ENCODE assay signal across 21 mouse cellular contexts in the genomic region with DNA sequence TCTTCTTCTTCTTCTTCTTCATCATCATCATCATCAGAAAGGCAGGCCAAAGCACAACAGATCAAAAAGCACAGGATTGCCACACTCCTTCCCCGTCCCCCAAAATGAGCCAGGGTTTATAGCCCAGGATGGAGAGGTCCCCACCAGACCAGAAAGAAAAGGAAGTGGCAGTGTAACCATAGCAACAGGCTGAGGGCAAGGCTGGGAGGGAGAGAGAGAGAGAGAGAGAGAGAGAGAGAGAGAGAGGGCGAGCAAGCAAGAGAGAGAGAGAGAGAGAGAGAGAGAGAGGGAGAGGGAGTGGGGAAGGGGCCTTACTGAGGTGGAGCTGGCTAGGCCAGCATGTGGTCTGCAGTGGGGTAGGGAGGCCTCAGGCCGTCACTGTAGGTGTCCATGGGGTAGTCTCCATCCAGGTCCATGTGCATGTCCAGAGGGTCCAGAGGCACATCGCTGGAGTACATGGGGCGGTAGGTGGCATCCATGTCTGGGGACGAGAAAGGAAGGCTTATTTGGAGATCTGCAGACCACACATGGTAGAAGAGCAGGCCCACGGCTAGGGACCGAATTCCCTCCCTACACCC. TPM values are rescaled to one million over a fixed set of nuclear protein-coding genes. Genes with fewer than 3 reads are reported as not detected.
DNase-seq lines count a peak whose midpoint lies in the region; ATAC-seq and TF ChIP-seq lines count a peak whose summit lies in the region.
"Had no signal": no experiment of that assay in that cellular context is flagged by ENCODE, and none has a peak within 500 bp of the region (broad histone marks: within the 10 kb centered on the region; RNA-seq: fewer than 3 reads in every experiment).

No protein-coding gene starts in this region.

- H3K9me3 ChIP-seq in forebrain, embryonic 10.5 days = no peaks in the 10 kb centered on the region
- no peaks in the 10 kb centered on the region for H3K9me3 ChIP-seq in forebrain, embryonic 16.5 days (ENCODE audit: control insufficient read depth, low read length)
- no peaks in the 10 kb centered on the region for H3K9me3 ChIP-seq in limb, embryonic 10.5 days (replicated peaks)
- H3K9me3 ChIP-seq: neural tube, embryonic 12.5 days had no signal

- WGBS in forebrain, embryonic 10.5 days = 85% methylated on average over 7 of the region's 8 CpGs
- 75% methylated on average over 7 of the region's 8 CpGs for WGBS in forebrain, embryonic 16.5 days
- WGBS in limb, embryonic 10.5 days = 76% methylated on average over 8 of the region's 8 CpGs

- H3K4me3 ChIP-seq in forebrain, embryonic 10.5 days = no peak overlapping the region
- no peak overlapping the region for H3K4me3 ChIP-seq in forebrain, embryonic 16.5 days (replicated peaks; ENCODE audit: low read length)
- no peak overlapping the region for H3K4me3 ChIP-seq in limb, embryonic 10.5 days
- no peak overlapping the region for H3K4me3 ChIP-seq in left cerebral cortex, adult 2 months
- H3K4me3 ChIP-seq: neural tube, embryonic 12.5 days had no signal

- intact Hi-C loops in left cerebral cortex, adult 2 months (cut with DNase I) = no loop called here

- no peak for TF ChIP-seq CTCF in left cerebral cortex, adult 2 months (IDR thresholded peaks at IDR 0.05)

- H3K27me3 ChIP-seq in forebrain, embryonic 10.5 days (ENCODE audit: poor library complexity, severe bottlenecking) = no peaks in the 10 kb centered on the region
- no peaks in the 10 kb centered on the region for H3K27me3 ChIP-seq in forebrain, embryonic 16.5 days (replicated peaks; ENCODE audit: control insufficient read depth, insufficient read depth, low read length)
- no peaks in the 10 kb centered on the region for H3K27me3 ChIP-seq in limb, embryonic 10.5 days (ENCODE audit: low read depth, poor library complexity, severe bottlenecking)
- H3K27me3 ChIP-seq: neural tube, embryonic 12.5 days had no signal

- peak; percentile 26 for DNase-seq in forebrain, embryonic 10.5 days (ENCODE audit: extremely low spot score, low spot score)
- peak; percentile 21 for DNase-seq in A20 (ENCODE audit: low read depth, low spot score)
- DNase-seq in embryo, embryonic 10.5 days (ENCODE audit: low spot score) = peak; percentile 57
- no peak for DNase-seq in limb, embryonic 10.5 days (ENCODE audit: low spot score)
- DNase-seq in left cerebral cortex, adult 2 months (ENCODE audit: extremely low spot score in 1 of 2, low spot score in 2 of 2) = no peak
- DNase-seq in right cerebral cortex, postnatal 25 days = no peak
- no peak for DNase-seq in cerebellum, postnatal 36 days
- DNase-seq: adrenal gland, adult 2 months; cerebellum, adult 18-20 months; kidney, adult 9 months; lung, postnatal 14 days had no signal

- ATAC-seq in forebrain, embryonic 16.5 days = no peak

- H3K9ac ChIP-seq in forebrain, embryonic 16.5 days (replicated peaks; ENCODE audit: low read depth, low read length) = no peak overlapping the region
- H3K9ac ChIP-seq: neural tube, embryonic 12.5 days had no signal

- peaks cover 30% of the 10 kb centered on the region for H3K36me3 ChIP-seq in forebrain, embryonic 10.5 days (replicated peaks)
- peaks cover 22% of the 10 kb centered on the region for H3K36me3 ChIP-seq in forebrain, embryonic 16.5 days (ENCODE audit: control insufficient read depth, insufficient read depth)
- H3K36me3 ChIP-seq in limb, embryonic 10.5 days = peaks cover 47% of the 10 kb centered on the region

- peak overlapping the region; percentile 30; the same call in 1 of the 2 replicates for H3K27ac ChIP-seq in forebrain, embryonic 10.5 days
- no peak overlapping the region for H3K27ac ChIP-seq in forebrain, embryonic 16.5 days (ENCODE audit: low read length)
- H3K27ac ChIP-seq in limb, embryonic 10.5 days = peak overlapping the region; percentile 5; the same call in 1 of the 2 replicates
- no peak overlapping the region for H3K27ac ChIP-seq in left cerebral cortex, adult 2 months
- H3K27ac ChIP-seq: neural tube, embryonic 12.5 days had no signal

- no peak overlapping the region for H3K4me2 ChIP-seq in forebrain, embryonic 16.5 days (ENCODE audit: low read length)
- H3K4me2 ChIP-seq: neural tube, embryonic 12.5 days had no signal

- peaks cover 27% of the 10 kb centered on the region for H3K4me1 ChIP-seq in forebrain, embryonic 10.5 days
- H3K4me1 ChIP-seq in forebrain, embryonic 16.5 days (replicated peaks; ENCODE audit: control insufficient read depth, insufficient read depth, low read length) = no peaks in the 10 kb centered on the region
- peaks cover 39% of the 10 kb centered on the region for H3K4me1 ChIP-seq in limb, embryonic 10.5 days
- H3K4me1 ChIP-seq: neural tube, embryonic 12.5 days had no signal

RNA-seq across cellular contexts. Expression of gene Hap1, which starts 16.1 kb away (rescaled TPM):
- polyA plus RNA-seq in forebrain, embryonic 10.5 days (2016; fragmentation: Nextera tagmentation; extraction: Ambion mirVana) = 46.7 and 47.5 TPM in 2 replicates
- polyA plus RNA-seq in forebrain, embryonic 16.5 days (2015; fragmentation: Nextera tagmentation; extraction: Ambion mirVana) = 72.3 and 164 TPM in 2 replicates
- polyA plus RNA-seq in limb, embryonic 10.5 days (2016; fragmentation: Nextera tagmentation; extraction: Ambion mirVana) = 0.85 and 1.3 TPM in 2 replicates
- total RNA-seq in left cerebral cortex, adult 2 months (2021) = 100 to 1,000 TPM; 150 to 194 TPM

RNA-seq across cellular contexts. Expression of gene Jup, which starts 25.5 kb away (rescaled TPM):
- polyA plus RNA-seq in forebrain, embryonic 10.5 days (2016; fragmentation: Nextera tagmentation; extraction: Ambion mirVana) = 27.2 and 29.1 TPM in 2 replicates
- polyA plus RNA-seq in forebrain, embryonic 16.5 days (2015; fragmentation: Nextera tagmentation; extraction: Ambion mirVana) = 56.2 and 62.0 TPM in 2 replicates
- polyA plus RNA-seq in limb, embryonic 10.5 days (2016; fragmentation: Nextera tagmentation; extraction: Ambion mirVana) = 35.6 and 41.8 TPM in 2 replicates
- 10 to 100 TPM; 51.2 to 53.7 TPM for total RNA-seq in left cerebral cortex, adult 2 months (2021)

RNA-seq across cellular contexts. Expression of gene Gast, which starts 37.9 kb away (rescaled TPM):
- not detected in 2 replicates for polyA plus RNA-seq in forebrain, embryonic 10.5 days (2016; fragmentation: Nextera tagmentation; extraction: Ambion mirVana)
- not detected in 2 replicates for polyA plus RNA-seq in forebrain, embryonic 16.5 days (2015; fragmentation: Nextera tagmentation; extraction: Ambion mirVana)
- not detected in 2 replicates for polyA plus RNA-seq in limb, embryonic 10.5 days (2016; fragmentation: Nextera tagmentation; extraction: Ambion mirVana)
- total RNA-seq in left cerebral cortex, adult 2 months (2021) = not detected
- total RNA-seq: adrenal gland, adult 2 months; gastrocnemius, postnatal 4 days; left cerebral cortex, adult 18-20 months had no signal
- polyA plus RNA-seq: adrenal gland, adult 2 months; frontal cortex, adult 2 months; heart, embryonic 14.5 days; large intestine, adult 2 months; liver, embryonic 16.5 days; neural tube, embryonic 12.5 days; spleen, adult 2 months; urinary bladder, adult 2 months had no signal

RNA-seq across cellular contexts. Expression of gene P3h4, which starts 42.6 kb away (rescaled TPM):
- polyA plus RNA-seq in forebrain, embryonic 10.5 days (2016; fragmentation: Nextera tagmentation; extraction: Ambion mirVana) = 18.7 and 20.5 TPM in 2 replicates
- 13.8 and 13.9 TPM in 2 replicates for polyA plus RNA-seq in forebrain, embryonic 16.5 days (2015; fragmentation: Nextera tagmentation; extraction: Ambion mirVana)
- 33.9 and 45.3 TPM in 2 replicates for polyA plus RNA-seq in limb, embryonic 10.5 days (2016; fragmentation: Nextera tagmentation; extraction: Ambion mirVana)
- 1 to 10 TPM; 7.6 to 9.4 TPM for total RNA-seq in left cerebral cortex, adult 2 months (2021)

RNA-seq across cellular contexts. Expression of gene Fkbp10, which starts 43.4 kb away (rescaled TPM):
- 37.5 and 37.6 TPM in 2 replicates for polyA plus RNA-seq in forebrain, embryonic 10.5 days (2016; fragmentation: Nextera tagmentation; extraction: Ambion mirVana)
- polyA plus RNA-seq in forebrain, embryonic 16.5 days (2015; fragmentation: Nextera tagmentation; extraction: Ambion mirVana) = 18.4 and 25.6 TPM in 2 replicates
- polyA plus RNA-seq in limb, embryonic 10.5 days (2016; fragmentation: Nextera tagmentation; extraction: Ambion mirVana) = 67.6 and 89.5 TPM in 2 replicates
- total RNA-seq in left cerebral cortex, adult 2 months (2021) = 1 to 10 TPM; 3.6 to 4.8 TPM

Comparison
In these comparisons a context has a peak if more than half of its experiments do, and no peak if none do; other contexts are left out.
1. H3K27ac ChIP-seq: peak in forebrain, embryonic 10.5 days (single experiment) and limb, embryonic 10.5 days (single experiment); none in forebrain, embryonic 16.5 days (single experiment) and left cerebral cortex, adult 2 months (single experiment).
2. DNase-seq: peak in forebrain, embryonic 10.5 days (single experiment), A20 (single experiment) and embryo, embryonic 10.5 days (single experiment); none in limb, embryonic 10.5 days (single experiment), left cerebral cortex, adult 2 months (0 of 2), right cerebral cortex, postnatal 25 days (single experiment) and cerebellum, postnatal 36 days (0 of 2).
3. RNA of gene Hap1, which starts 16.1 kb away (polyA plus RNA-seq): 72.3 to 164 TPM in forebrain, embryonic 16.5 days and 46.7 to 47.5 TPM in forebrain, embryonic 10.5 days; 0.85 to 1.3 TPM in limb, embryonic 10.5 days; every median in the first group is over 10 times any median in the second.